ENCODE assay signal across 8 mouse cellular contexts in genomic region chr6:78544238-78544637, GRCm38 (mm10).
DNase-seq lines count a peak whose midpoint lies in the region; ATAC-seq and TF ChIP-seq lines count a peak whose summit lies in the region.

No protein-coding gene starts in this region.

- TF ChIP-seq CTCF in cortical plate, adult 2 months (IDR thresholded peaks at IDR 0.05; ENCODE audit: extremely low read depth, insufficient read depth, low read length): peak; percentile 79

- no peak for ATAC-seq in kidney, embryonic 15.5 days (replicated peaks; ENCODE audit: low FRiP score)
- peak; percentile 63; the same call in 1 of the 2 replicates for ATAC-seq in hindbrain, embryonic 11.5 days (ENCODE audit: low FRiP score)

- H3K9me3 ChIP-seq in kidney, embryonic 15.5 days (replicated peaks): no peaks in the 10 kb centered on the region
- no peaks in the 10 kb centered on the region for H3K9me3 ChIP-seq in hindbrain, embryonic 11.5 days (ENCODE audit: control insufficient read depth, low read length)

- H3K27me3 ChIP-seq in kidney, embryonic 15.5 days: no peaks in the 10 kb centered on the region
- H3K27me3 ChIP-seq in hindbrain, embryonic 11.5 days (ENCODE audit: control insufficient read depth, insufficient read depth, low read length): no peaks in the 10 kb centered on the region

- no peaks in the 10 kb centered on the region for H3K4me1 ChIP-seq in kidney, embryonic 15.5 days
- no peaks in the 10 kb centered on the region for H3K4me1 ChIP-seq in cortical plate, adult 2 months (ENCODE audit: control insufficient read depth, insufficient read depth, low read length)
- no peaks in the 10 kb centered on the region for H3K4me1 ChIP-seq in hindbrain, embryonic 11.5 days (replicated peaks; ENCODE audit: control insufficient read depth, insufficient read depth, low read length)

- no peak overlapping the region for H3K4me2 ChIP-seq in kidney, embryonic 15.5 days
- no peak overlapping the region for H3K4me2 ChIP-seq in hindbrain, embryonic 11.5 days (replicated peaks; ENCODE audit: low read depth, low read length)

- intact Hi-C loops in left cerebral cortex, postnatal 25 days (cut with DNase I): no loop called here

- H3K36me3 ChIP-seq in kidney, embryonic 15.5 days: no peaks in the 10 kb centered on the region
- no peaks in the 10 kb centered on the region for H3K36me3 ChIP-seq in hindbrain, embryonic 11.5 days (ENCODE audit: control insufficient read depth, insufficient read depth, low read length)

- peak; percentile 9 to 56 for DNase-seq in kidney, adult 8-10 months
- DNase-seq in adipocyte (ENCODE audit: low spot score): peak; percentile 77
- DNase-seq in hindbrain, embryonic 11.5 days (ENCODE audit: low spot score): peak; percentile 80
- DNase-seq in left cerebral cortex, postnatal 25 days (ENCODE audit: low spot score in 2 of 2): peak; percentile 79 to 86
- peak; percentile 10 for DNase-seq in ovary, postnatal 36 days (ENCODE audit: low spot score)
- DNase-seq in spleen, adult 12 weeks (ENCODE audit: low spot score): no peak

- H3K4me3 ChIP-seq in kidney, embryonic 15.5 days (replicated peaks): no peak overlapping the region
- no peak overlapping the region for H3K4me3 ChIP-seq in cortical plate, adult 2 months (ENCODE audit: insufficient read depth, low read length)
- no peak overlapping the region for H3K4me3 ChIP-seq in hindbrain, embryonic 11.5 days (ENCODE audit: low read depth, low read length)

- H3K9ac ChIP-seq in kidney, embryonic 15.5 days: no peak overlapping the region
- H3K9ac ChIP-seq in hindbrain, embryonic 11.5 days (ENCODE audit: low read depth, low read length): no peak overlapping the region

- TF ChIP-seq POLR2A in cortical plate, adult 2 months (IDR thresholded peaks at IDR 0.05; ENCODE audit: extremely low read depth, insufficient read depth, low read length): no peak

- 11% methylated on average over 2 of the region's 2 CpGs for WGBS in kidney, embryonic 15.5 days
- WGBS in hindbrain, embryonic 11.5 days: 15% methylated on average over 2 of the region's 2 CpGs

- no peak overlapping the region for H3K27ac ChIP-seq in kidney, embryonic 15.5 days
- H3K27ac ChIP-seq in cortical plate, adult 2 months (ENCODE audit: insufficient read depth, low read length): no peak overlapping the region
- no peak overlapping the region for H3K27ac ChIP-seq in hindbrain, embryonic 11.5 days (ENCODE audit: low read depth, low read length)
